Mouse (Mus musculus): ENCODE results near the gene Flt3. TPM values are rescaled to one million over a fixed set of nuclear protein-coding genes. Genes with fewer than 3 reads are reported as not detected.

Gene Flt3
- total and polyA plus RNA-seq, 3 experiments: 0.11 TPM; not detected in 2

GRCm38 (mm10) chr5:147430936-147431839 lies 30.9 kb upstream of the Flt3 start:
- no peaks in the 10 kb centered on the region for H3K27me3 ChIP-seq (ENCODE audit: insufficient read depth, low read length)
- ATAC-seq (ENCODE audit: extremely low read depth, insufficient number of reproducible peaks, low FRiP score, poor library complexity, severe bottlenecking): peak; percentile 26
- H3K36me3 ChIP-seq (replicated peaks): peaks cover 41% of the 10 kb centered on the region
- H3K9me3 ChIP-seq (replicated peaks): no peaks in the 10 kb centered on the region
- peaks cover 57% of the 10 kb centered on the region for H3K4me1 ChIP-seq (ENCODE audit: insufficient read depth, low read depth, low read length)
- H3K4me3 ChIP-seq (ENCODE audit: low read depth, low read length): peak overlapping the region; percentile 89
- DNase-seq (ENCODE audit: low spot score): peak; percentile 64
- TF ChIP-seq GATA2 (IDR thresholded peaks at IDR 0.05; ENCODE audit: borderline replicate concordance, low read depth, low read length): no peak
- no peak for TF ChIP-seq CTCF (IDR thresholded peaks at IDR 0.05; ENCODE audit: low read depth, low read length)

GRCm38 (mm10) chr5:147430361-147430935 lies 30.2 kb upstream of the Flt3 start:
- no peak for TF ChIP-seq TAL1 (conservative IDR thresholded peaks at IDR 0.05; ENCODE audit: low read depth, low read length)
- no peak for TF ChIP-seq POLR2AphosphoS5 (IDR thresholded peaks at IDR 0.05; ENCODE audit: insufficient replicate concordance, low read depth, low read length)
- no peak for TF ChIP-seq GATA1 (IDR thresholded peaks at IDR 0.05; ENCODE audit: borderline replicate concordance, low read length)
- no peak for TF ChIP-seq GATA2 (IDR thresholded peaks at IDR 0.05; ENCODE audit: borderline replicate concordance, low read depth, low read length)
- no peak for TF ChIP-seq CTCF (IDR thresholded peaks at IDR 0.05; ENCODE audit: low read depth, low read length)
- Histone ChIP-seq H3K4me1 (ENCODE audit: insufficient read depth, low read depth, low read length) (peaks cover 56% of the 10 kb centered on the region), H3K27me3 (ENCODE audit: insufficient read depth, low read length) (no peaks in the 10 kb centered on the region), H3K36me3 (replicated peaks) (peaks cover 36% of the 10 kb centered on the region), H3K4me3 (ENCODE audit: low read depth, low read length) (peak overlapping the region; percentile 89), H3K9me3 (replicated peaks) (no peaks in the 10 kb centered on the region)
- DNase-seq (ENCODE audit: low spot score): peak; percentile 62
- no peak for ATAC-seq (ENCODE audit: extremely low read depth, insufficient number of reproducible peaks, low FRiP score, poor library complexity, severe bottlenecking)

GRCm38 (mm10) chr5:147429535-147430305 lies 29.4 kb upstream of the Flt3 start, which contains the start of gene Pan3:
Gene Pan3, plus strand, starts transcription at chr5:147430161.
- H3K4me1 ChIP-seq (ENCODE audit: insufficient read depth, low read depth, low read length): peaks cover 51% of the 10 kb centered on the region

GRCm38 (mm10) chr5:147426048-147426805 lies 25.9 kb upstream of the Flt3 start:
- H3K4me1 ChIP-seq (ENCODE audit: insufficient read depth, low read depth, low read length): peaks cover 35% of the 10 kb centered on the region
- TF ChIP-seq GATA2 (IDR thresholded peaks at IDR 0.05; ENCODE audit: borderline replicate concordance, low read depth, low read length) (no peak), TAL1 (conservative IDR thresholded peaks at IDR 0.05; ENCODE audit: low read depth, low read length) (no peak), CTCF (IDR thresholded peaks at IDR 0.05; ENCODE audit: low read depth, low read length) (no peak), GATA1 (IDR thresholded peaks at IDR 0.05; ENCODE audit: borderline replicate concordance, low read length) (no peak), POLR2AphosphoS5 (IDR thresholded peaks at IDR 0.05; ENCODE audit: insufficient replicate concordance, low read depth, low read length) (no peak)
- no peak for DNase-seq (ENCODE audit: low spot score)
- no peak overlapping the region for H3K4me3 ChIP-seq (ENCODE audit: low read depth, low read length)
- H3K9me3 ChIP-seq (replicated peaks): no peaks in the 10 kb centered on the region; the same call in 1 of the 2 replicates
- ATAC-seq (ENCODE audit: extremely low read depth, insufficient number of reproducible peaks, low FRiP score, poor library complexity, severe bottlenecking): no peak
- H3K27me3 ChIP-seq (ENCODE audit: insufficient read depth, low read length): no peaks in the 10 kb centered on the region
- H3K36me3 ChIP-seq (replicated peaks): peaks cover 8% of the 10 kb centered on the region

More at GRCm38 (mm10) chr5:147429535-147430305, 29.4 kb upstream of the Flt3 start, which contains the start of gene Pan3:
- H3K9me3 ChIP-seq (replicated peaks): no peaks in the 10 kb centered on the region; the same call in 1 of the 2 replicates
- peaks cover 29% of the 10 kb centered on the region for H3K36me3 ChIP-seq (replicated peaks)
- peak; percentile 29 for ATAC-seq (ENCODE audit: extremely low read depth, insufficient number of reproducible peaks, low FRiP score, poor library complexity, severe bottlenecking)
- TF ChIP-seq POLR2AphosphoS5 (IDR thresholded peaks at IDR 0.05; ENCODE audit: insufficient replicate concordance, low read depth, low read length): no peak
- H3K4me3 ChIP-seq (ENCODE audit: low read depth, low read length): peak within 1 kb of the TSS; percentile 89
- no peaks in the 10 kb centered on the region for H3K27me3 ChIP-seq (ENCODE audit: insufficient read depth, low read length)
- peak; percentile 90 for DNase-seq (ENCODE audit: low spot score)

- Histone ChIP-seq H3K4me1 (ENCODE audit: insufficient read depth, low read depth, low read length) (peaks cover 30% of the 10 kb centered on the region), H3K9me3 (replicated peaks) (no peaks in the 10 kb centered on the region; the same call in 1 of the 2 replicates), H3K4me3 (ENCODE audit: low read depth, low read length) (no peak overlapping the region), H3K27me3 (ENCODE audit: insufficient read depth, low read length) (no peaks in the 10 kb centered on the region), H3K36me3 (replicated peaks) (peaks cover 8% of the 10 kb centered on the region)
- no peak for DNase-seq (ENCODE audit: low spot score)
- no peak for ATAC-seq (ENCODE audit: extremely low read depth, insufficient number of reproducible peaks, low FRiP score, poor library complexity, severe bottlenecking)
- TF ChIP-seq TAL1 (conservative IDR thresholded peaks at IDR 0.05; ENCODE audit: low read depth, low read length) (no peak), GATA1 (IDR thresholded peaks at IDR 0.05; ENCODE audit: borderline replicate concordance, low read length) (no peak), GATA2 (IDR thresholded peaks at IDR 0.05; ENCODE audit: borderline replicate concordance, low read depth, low read length) (no peak), POLR2AphosphoS5 (IDR thresholded peaks at IDR 0.05; ENCODE audit: insufficient replicate concordance, low read depth, low read length) (no peak), CTCF (IDR thresholded peaks at IDR 0.05; ENCODE audit: low read depth, low read length) (no peak)
Measured at GRCm38 (mm10) chr5:147423612-147424011, 23.3 kb upstream of the Flt3 start.

All from G1E (cell line).